Mouse (Mus musculus) spleen, postnatal 36 days (tissue): ENCODE results near the gene Ak4.
A peak's percentile ranks its signal among the peaks of the same experiment; 100 is the strongest.
"Not testable (repeated sequence)": the region's sequence is repeated elsewhere in the genome, so short reads cannot be mapped to it uniquely, and the experiment has no call there.

ENCODE experiments used
- DNase-seq, 2 experiments: peaks; one replicate each; pipeline ENCODE4 v3.0.0; 2022; ENCODE audit warnings: low spot score in 2 of 2, mixed read lengths in 1 of 2

Gene Ak4

GRCm38 (mm10) chr4:101419151-101419910 is at the start of gene Ak4:
TSS of gene Ak4 (plus strand) at chr4:101419277.
- peak in 1 of 2 experiments; percentile 3 for DNase-seq

GRCm38 (mm10) chr4:101369738-101370275 is 49.3 kb upstream of the Ak4 start:
- DNase-seq: no peak

- no peak for DNase-seq
Measured at GRCm38 (mm10) chr4:101372283-101372682, 46.8 kb upstream of the Ak4 start.

GRCm38 (mm10) chr4:101372751-101373150 is 46.3 kb upstream of the Ak4 start:
- DNase-seq: no peak

GRCm38 (mm10) chr4:101374104-101374503 is 45.0 kb upstream of the Ak4 start:
- DNase-seq: no peak

GRCm38 (mm10) chr4:101376835-101377234 is 42.2 kb upstream of the Ak4 start:
- no peak for DNase-seq

GRCm38 (mm10) chr4:101378241-101378640 is 40.8 kb upstream of the Ak4 start:
- no peak for DNase-seq

- DNase-seq: no peak
Measured at GRCm38 (mm10) chr4:101378778-101379177, 40.3 kb upstream of the Ak4 start.

- DNase-seq: no peak
Measured at GRCm38 (mm10) chr4:101385002-101385401, 34.1 kb upstream of the Ak4 start.

- no peak for DNase-seq
Measured at GRCm38 (mm10) chr4:101388246-101388645, 30.8 kb upstream of the Ak4 start.

- DNase-seq: not testable (repeated sequence)
Measured at GRCm38 (mm10) chr4:101388656-101389055, 30.4 kb upstream of the Ak4 start.

- no peak for DNase-seq
Measured at GRCm38 (mm10) chr4:101392229-101392628, 26.8 kb upstream of the Ak4 start.

GRCm38 (mm10) chr4:101393292-101393711 is 25.8 kb upstream of the Ak4 start:
- no peak for DNase-seq

GRCm38 (mm10) chr4:101395021-101395533 is 24.0 kb upstream of the Ak4 start:
- DNase-seq: no peak

GRCm38 (mm10) chr4:101400025-101400594 is 19.0 kb upstream of the Ak4 start:
- no peak for DNase-seq

GRCm38 (mm10) chr4:101401945-101402344 is 17.1 kb upstream of the Ak4 start:
- DNase-seq: no peak

GRCm38 (mm10) chr4:101404863-101405262 is 14.2 kb upstream of the Ak4 start:
- no peak for DNase-seq

GRCm38 (mm10) chr4:101406411-101407196 is 12.5 kb upstream of the Ak4 start:
- DNase-seq: no peak

- DNase-seq: no peak
Measured at GRCm38 (mm10) chr4:101416966-101417365, 2.1 kb upstream of the Ak4 start.

GRCm38 (mm10) chr4:101419911-101420880 is 1.1 kb downstream of the Ak4 start:
- no peak for DNase-seq

GRCm38 (mm10) chr4:101422996-101423395 is 3.9 kb downstream of the Ak4 start:
- DNase-seq: no peak
